Comparison of ENCODE assay signal across 8 mouse cellular contexts in the genomic region with DNA sequence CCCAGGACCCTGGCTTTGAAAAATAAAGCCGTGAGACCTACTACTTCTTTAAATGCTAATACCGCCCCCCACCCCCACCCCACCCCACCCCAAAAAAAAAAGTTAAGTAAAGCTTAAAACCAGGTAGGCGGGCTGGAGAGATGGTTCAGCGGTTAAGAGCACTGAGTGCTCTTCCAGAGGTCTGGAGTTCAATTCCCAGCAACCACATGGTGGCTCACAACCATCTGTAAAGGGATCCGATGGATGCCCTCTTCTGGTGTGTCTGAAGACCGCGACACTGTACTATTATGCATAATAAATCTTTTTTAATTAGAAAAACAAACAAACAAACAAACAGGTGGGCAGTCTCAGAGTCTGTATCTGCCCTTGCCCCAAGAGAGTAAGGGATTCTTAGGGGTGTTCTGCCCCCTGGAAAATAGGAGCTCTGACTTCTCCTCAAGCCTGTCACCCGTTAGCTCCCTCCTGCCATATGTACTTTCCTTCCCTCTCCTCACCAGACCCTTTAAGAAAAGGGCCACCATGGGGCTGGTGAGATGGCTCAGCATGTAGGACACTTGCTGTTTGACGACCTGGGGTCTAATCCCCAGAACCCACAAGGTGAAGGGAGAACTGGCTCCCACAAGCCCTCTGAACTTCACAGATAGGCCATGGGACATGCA. TPM values are rescaled to one million over a fixed set of nuclear protein-coding genes. Genes with fewer than 3 reads are reported as not detected.
DNase-seq lines count a peak whose midpoint lies in the region; ATAC-seq lines count a peak whose summit lies in the region.

Gene Cdk5rap1, minus strand, starts transcription at position 169 of the 659 bp plus-strand sequence.

- DNase-seq in gastrocnemius, adult 18-20 months (ENCODE audit: low spot score), result no peak
- DNase-seq in gastrocnemius, postnatal 14 days, result no peak
- peak; percentile 24 for DNase-seq in 416B (ENCODE audit: low read depth)
- no peak for DNase-seq in left cerebral cortex, postnatal 36 days (ENCODE audit: low spot score in 2 of 2)
- no peak for DNase-seq in right cerebral cortex, adult 18-20 months

- H3K27me3 ChIP-seq in heart, embryonic 15.5 days, result no peaks in the 10 kb centered on the region
- H3K27me3 ChIP-seq in neural tube, embryonic 14.5 days (ENCODE audit: control insufficient read depth, insufficient read depth, low read length), result no peaks in the 10 kb centered on the region

- no peak for ATAC-seq in common myeloid progenitor, adult 5-6 weeks (replicated peaks; ENCODE audit: low read depth, poor library complexity, severe bottlenecking)
- 0 out of 2 replicates have a peak, but pooled peaks have one; percentile 0 for ATAC-seq in heart, embryonic 15.5 days (replicated peaks; ENCODE audit: insufficient number of reproducible peaks, insufficient read depth, low FRiP score, low read depth)
- ATAC-seq in neural tube, embryonic 14.5 days (ENCODE audit: low read depth), result peak; percentile 67

- WGBS in heart, embryonic 15.5 days, result 14% methylated on average over 9 of the region's 9 CpGs
- WGBS in neural tube, embryonic 14.5 days, result 17% methylated on average over 9 of the region's 9 CpGs

- intact Hi-C loops in gastrocnemius, postnatal 14 days (cut with DNase I; ENCODE audit: low total_unique reads), result no loop called here
- intact Hi-C loops in left cerebral cortex, postnatal 36 days (cut with DNase I), result no loop called here

- H3K4me1 ChIP-seq in heart, embryonic 15.5 days (replicated peaks), result peaks cover 22% of the 10 kb centered on the region
- H3K4me1 ChIP-seq in neural tube, embryonic 14.5 days (ENCODE audit: control insufficient read depth, insufficient read depth, low read length), result 0 out of 2 replicates have a peak, but pooled peaks cover 4% of the 10 kb centered on the region

- H3K9ac ChIP-seq in heart, embryonic 15.5 days, result peak within 1 kb of the TSS; percentile 96
- H3K9ac ChIP-seq in neural tube, embryonic 14.5 days (replicated peaks; ENCODE audit: low read depth, low read length), result peak within 1 kb of the TSS; percentile 92

- H3K9me3 ChIP-seq in heart, embryonic 15.5 days (replicated peaks), result no peaks in the 10 kb centered on the region
- no peaks in the 10 kb centered on the region for H3K9me3 ChIP-seq in neural tube, embryonic 14.5 days (ENCODE audit: control insufficient read depth, low read length)

- peak within 1 kb of the TSS; percentile 96 for H3K27ac ChIP-seq in heart, embryonic 15.5 days
- H3K27ac ChIP-seq in neural tube, embryonic 14.5 days (ENCODE audit: low read depth, low read length), result peak within 1 kb of the TSS; percentile 58; the same call in 1 of the 2 replicates

- H3K36me3 ChIP-seq in heart, embryonic 15.5 days, result peaks cover 18% of the 10 kb centered on the region; the same call in 1 of the 2 replicates
- no peaks in the 10 kb centered on the region for H3K36me3 ChIP-seq in neural tube, embryonic 14.5 days (ENCODE audit: control insufficient read depth, insufficient read depth, low read length)

- H3K4me2 ChIP-seq in heart, embryonic 15.5 days, result peak within 1 kb of the TSS; percentile 83
- H3K4me2 ChIP-seq in neural tube, embryonic 14.5 days (ENCODE audit: low read depth, low read length), result peak within 1 kb of the TSS; percentile 84

- peak within 1 kb of the TSS; percentile 82 for H3K4me3 ChIP-seq in heart, embryonic 15.5 days
- peak within 1 kb of the TSS; percentile 69 for H3K4me3 ChIP-seq in neural tube, embryonic 14.5 days (ENCODE audit: low read depth, low read length)

RNA-seq across cellular contexts. Expression of gene Cdk5rap1, which starts in this region (rescaled TPM):
- total RNA-seq in gastrocnemius, adult 18-20 months (2021), result 10 to 100 TPM; 11.2 to 15.1 TPM
- 10 to 100 TPM in 1 of 2 experiments, 1 to 10 TPM in 1; 8.9 to 12.1 TPM for total RNA-seq in gastrocnemius, postnatal 14 days (2021)
- 16.8 and 17.7 TPM in 2 replicates for total RNA-seq in common myeloid progenitor, adult 5-6 weeks (2017)
- polyA plus RNA-seq in heart, embryonic 15.5 days (2015; fragmentation: Nextera tagmentation; extraction: Ambion mirVana), result 13.6 and 14.8 TPM in 2 replicates
- 10 to 100 TPM; 11.2 to 17.5 TPM for total RNA-seq in left cerebral cortex, postnatal 36 days (2021)
- polyA plus RNA-seq in neural tube, embryonic 14.5 days (2014; fragmentation: Nextera tagmentation; extraction: Ambion mirVana), result 7.1 and 10.5 TPM in 2 replicates
